Mouse (Mus musculus) embryo, embryonic 9.5 days (tissue): ENCODE data around the gene Jazf1.

ENCODE experiments used
- DNase-seq: peaks from one replicate; pipeline ENCODE4 v3.0.0-alpha.2; 2017; ENCODE audit errors: extremely low spot score

The Jazf1 gene

DNA sequence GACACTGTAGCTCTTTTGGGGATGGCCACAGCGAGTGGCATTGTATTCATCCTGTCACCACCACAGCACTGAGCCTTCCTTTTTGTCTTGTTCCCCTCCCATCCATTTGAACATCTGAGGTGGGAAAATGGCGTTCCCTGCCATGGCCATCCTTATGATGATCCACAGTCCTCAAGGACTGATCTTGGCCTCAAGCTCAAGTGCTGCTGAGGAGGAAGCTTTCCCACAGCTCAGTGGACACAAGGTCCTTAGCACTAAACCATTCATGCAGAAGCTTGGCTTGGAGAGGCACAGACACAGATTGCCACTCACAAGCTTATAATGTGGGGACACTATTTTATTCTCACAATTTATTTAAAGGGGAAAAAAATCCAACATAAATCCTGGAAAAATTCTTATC is 58.1 kb downstream of the Jazf1 start:
- no peak for DNase-seq

- no peak for DNase-seq
Measured at GRCm38 (mm10) chr6:53006032-53006431, 62.4 kb downstream of the Jazf1 start.

DNA sequence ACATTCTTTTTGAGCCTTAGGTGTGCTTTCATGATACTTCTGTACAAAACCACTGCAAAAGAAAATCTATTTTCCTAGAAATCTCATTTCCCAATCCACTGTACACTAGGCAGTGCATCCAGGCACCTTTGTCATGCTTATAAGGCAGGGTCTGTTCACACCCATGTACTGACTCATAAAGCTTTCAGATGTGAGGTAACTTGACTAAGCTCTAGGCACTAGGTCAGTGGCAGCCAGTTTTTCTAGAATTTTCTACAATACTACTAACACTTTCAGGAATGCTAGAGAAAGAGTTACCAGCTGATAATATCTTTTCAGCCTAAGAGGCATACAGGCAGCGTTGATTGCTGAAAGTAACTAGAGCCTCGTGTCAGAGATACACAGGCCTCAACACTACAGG is 62.9 kb downstream of the Jazf1 start:
- DNase-seq: no peak

DNA sequence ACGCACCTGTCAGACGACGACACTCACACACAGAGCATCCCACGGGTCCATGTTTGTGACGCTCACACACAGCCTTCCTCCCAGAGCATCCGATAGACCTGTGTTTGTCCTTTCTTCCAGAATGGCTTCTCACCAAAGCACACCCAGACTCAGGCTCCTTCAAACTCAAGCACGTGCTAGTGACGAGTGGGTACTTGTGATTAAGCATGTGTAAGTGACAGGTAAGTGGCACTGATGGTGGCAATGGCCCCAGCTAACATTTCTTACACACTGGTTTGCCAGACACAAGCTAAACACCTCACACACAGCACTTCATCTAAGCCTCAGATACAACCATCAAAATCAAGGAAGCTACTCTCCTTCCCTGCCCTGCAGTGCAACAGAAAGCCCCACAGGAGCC is 77.6 kb downstream of the Jazf1 start:
- no peak for DNase-seq

- DNase-seq: no peak
Measured at GRCm38 (mm10) chr6:52987905-52988640, 80.4 kb downstream of the Jazf1 start.

GRCm38 (mm10) chr6:52987391-52987790 is 81.0 kb downstream of the Jazf1 start:
- peak; percentile 49 for DNase-seq

DNA sequence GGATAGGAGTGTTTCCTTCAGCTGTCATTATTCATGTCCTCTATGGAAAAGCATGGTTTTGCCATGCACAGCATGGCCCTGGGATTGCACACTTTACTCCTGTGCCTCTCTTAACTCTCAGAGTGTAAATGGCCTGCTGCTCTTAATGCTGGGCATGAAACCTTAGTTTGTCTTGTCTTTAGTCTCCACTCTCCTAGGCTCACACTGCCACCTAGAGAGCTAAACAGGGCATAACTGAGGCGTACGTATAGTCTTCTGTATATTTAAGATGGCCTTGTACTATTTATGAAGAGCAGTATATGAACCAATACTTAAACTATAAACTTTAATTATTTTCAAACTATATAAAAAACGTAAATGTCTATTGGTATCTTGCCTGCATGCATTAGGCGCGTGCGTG is 86.3 kb downstream of the Jazf1 start:
- DNase-seq: no peak

GRCm38 (mm10) chr6:52979503-52979902 is 88.9 kb downstream of the Jazf1 start:
- no peak for DNase-seq

- DNase-seq: no peak
Measured at GRCm38 (mm10) chr6:52973351-52973750, 95.1 kb downstream of the Jazf1 start.

GRCm38 (mm10) chr6:52972138-52972537 is 96.3 kb downstream of the Jazf1 start:
- DNase-seq: no peak

DNA sequence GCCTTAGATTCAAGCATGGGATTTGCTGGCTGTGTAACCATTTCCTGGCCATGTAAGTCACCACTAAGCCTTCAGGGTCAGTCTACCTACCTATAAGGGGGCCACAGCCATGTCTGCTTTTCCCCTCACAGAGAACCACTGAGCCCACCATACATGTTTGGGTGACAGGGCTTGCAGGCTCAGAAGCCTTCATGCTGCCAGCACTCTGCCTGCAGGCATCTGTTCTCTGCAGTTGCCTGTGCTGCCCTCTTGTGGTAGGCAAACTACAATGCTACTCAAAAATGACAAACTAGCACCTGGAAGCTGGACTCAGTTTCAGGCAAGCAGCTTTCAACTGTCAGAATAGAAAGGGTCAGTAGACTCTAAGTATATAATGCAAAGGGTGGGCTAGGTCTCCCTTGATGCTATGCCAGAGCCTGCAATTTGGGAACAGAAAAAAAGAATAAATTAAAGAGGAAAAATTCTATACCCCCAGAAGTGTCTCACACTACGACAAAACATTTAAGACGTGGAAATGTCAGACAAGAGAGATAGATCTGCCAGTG is 98.6 kb downstream of the Jazf1 start:
- peak; percentile 50 for DNase-seq

- DNase-seq: no peak
Measured at GRCm38 (mm10) chr6:52968346-52968891, 100.0 kb downstream of the Jazf1 start.

GRCm38 (mm10) chr6:52967557-52968270 is 100.7 kb downstream of the Jazf1 start:
- no peak for DNase-seq

GRCm38 (mm10) chr6:52966001-52966400 is 102.4 kb downstream of the Jazf1 start:
- no peak for DNase-seq

GRCm38 (mm10) chr6:52965340-52965739 is 103.1 kb downstream of the Jazf1 start:
- DNase-seq: no peak

DNA sequence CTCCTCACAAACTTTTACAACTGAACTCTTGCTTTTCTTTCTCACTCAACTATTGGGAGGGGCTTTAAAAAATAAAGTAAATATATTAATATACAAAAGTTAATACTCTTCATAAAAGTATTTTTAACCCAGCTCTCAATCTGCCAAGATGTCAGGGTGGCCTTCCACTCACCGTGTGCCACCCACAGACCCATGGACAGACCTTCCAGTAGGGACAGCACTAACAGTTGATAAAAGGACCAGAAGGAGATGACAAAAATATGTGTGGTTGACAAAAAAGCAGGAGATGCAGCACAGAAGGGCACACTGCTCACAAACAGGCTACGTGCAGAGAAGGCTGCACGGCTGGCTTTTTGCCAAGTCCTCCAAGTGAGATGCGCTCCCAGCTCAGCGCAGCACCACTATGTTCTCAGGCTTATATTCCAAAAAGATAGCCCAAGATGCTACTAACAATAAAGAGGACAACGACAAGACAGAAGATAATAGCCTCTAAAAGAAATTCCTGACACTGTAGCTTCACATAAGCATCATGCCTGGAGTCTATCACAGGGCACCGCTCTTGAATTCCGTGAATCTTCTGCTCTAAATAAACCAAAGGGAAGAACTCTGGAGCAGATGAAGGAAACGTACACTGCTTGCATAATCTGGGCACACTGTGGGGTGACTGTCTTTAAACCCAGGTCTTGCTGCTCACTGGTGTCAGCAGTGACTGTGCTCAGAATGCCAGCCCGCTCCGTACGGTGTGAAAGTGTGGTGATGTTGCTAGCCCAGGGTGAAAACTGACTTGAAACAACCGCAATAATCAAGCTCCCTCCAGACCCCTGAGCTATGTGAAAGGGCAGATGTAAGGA is 104.4 kb downstream of the Jazf1 start:
- no peak for DNase-seq

GRCm38 (mm10) chr6:52963430-52963732 is 105.0 kb downstream of the Jazf1 start:
- DNase-seq: no peak

DNA sequence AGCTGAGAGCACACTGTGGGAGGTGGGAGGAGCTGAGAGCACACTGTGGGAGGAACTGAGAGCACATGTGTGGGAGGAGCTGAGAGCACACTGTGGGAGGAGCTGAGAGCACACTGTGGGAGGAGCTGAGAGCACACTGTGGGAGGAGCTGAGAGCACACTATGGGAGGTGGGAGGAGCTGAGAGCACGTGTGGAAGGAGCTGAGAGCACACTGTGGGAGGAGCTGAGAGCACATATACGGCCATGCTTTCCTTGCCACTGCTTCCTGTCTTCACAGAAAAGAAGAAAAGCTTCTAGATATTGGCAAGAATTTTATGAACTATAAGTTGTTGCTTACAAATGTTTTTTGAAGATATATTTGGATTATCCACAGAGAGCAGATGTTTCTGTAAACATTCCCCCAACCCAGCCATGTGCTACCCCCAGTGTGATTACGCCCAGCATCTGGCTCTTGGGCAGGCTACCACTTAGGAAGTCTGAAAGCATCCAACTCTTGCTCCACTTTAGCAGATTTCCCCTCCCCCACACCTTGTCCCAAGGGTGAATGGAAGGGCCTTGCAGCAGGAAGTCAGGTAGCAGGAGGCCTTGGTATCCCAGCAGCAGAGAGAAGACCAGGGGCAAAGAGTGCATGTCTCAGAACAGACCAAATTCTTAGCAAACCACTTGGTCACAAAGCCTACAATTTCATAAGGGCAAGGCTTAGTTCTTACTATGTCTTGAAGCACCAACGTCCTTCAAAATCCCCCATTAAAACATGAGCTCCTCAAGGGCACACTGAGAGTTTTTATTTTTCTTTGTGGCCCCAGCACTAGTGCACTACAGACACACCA is 105.6 kb downstream of the Jazf1 start:
- no peak for DNase-seq

GRCm38 (mm10) chr6:52961660-52962490 is 106.6 kb downstream of the Jazf1 start:
- DNase-seq: no peak

DNA sequence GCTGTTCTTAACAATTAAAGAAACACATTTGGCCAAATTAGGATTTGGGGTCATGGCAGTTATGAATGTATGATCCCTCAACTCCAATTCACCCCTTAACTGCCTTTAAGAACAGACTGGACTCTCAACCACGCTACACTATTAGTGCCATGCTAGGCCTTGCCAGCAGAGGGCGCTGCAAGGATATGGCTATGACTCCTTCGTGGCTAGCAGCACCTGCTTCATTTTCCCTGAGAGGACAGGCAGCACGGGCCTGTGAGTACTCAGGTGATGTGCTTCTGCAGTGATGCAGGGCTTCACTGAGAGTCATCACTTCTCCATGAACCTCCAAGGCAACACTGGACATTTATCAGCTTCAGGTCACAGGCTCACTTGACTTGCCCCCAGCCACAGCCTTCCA is 110.7 kb downstream of the Jazf1 start:
- peak; percentile 73 for DNase-seq
